Comparison of ENCODE assay signal across 20 mouse cellular contexts in the genomic region with DNA sequence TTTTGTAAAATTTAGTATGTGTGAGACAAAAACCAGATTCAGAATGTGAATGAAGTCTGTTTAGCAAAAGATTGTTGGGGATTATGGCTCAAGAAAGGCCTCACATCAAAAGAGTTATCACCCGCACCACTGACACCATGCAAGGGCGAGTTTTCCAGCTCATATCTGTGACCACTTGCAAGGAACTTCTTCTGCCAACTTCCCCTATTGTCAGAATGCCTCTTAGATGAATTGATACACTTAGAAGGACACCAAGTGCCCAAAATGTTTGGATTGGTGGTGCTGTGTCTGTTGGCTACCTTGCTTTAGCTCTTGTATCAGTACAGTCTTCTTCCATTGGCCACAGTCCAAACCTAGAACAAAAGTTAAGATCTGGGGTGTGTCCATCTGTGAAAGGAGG.
"Had no signal": no experiment of that assay in that cellular context is flagged by ENCODE, and none has a peak within 500 bp of the region (broad histone marks: within the 10 kb centered on the region; RNA-seq: fewer than 3 reads in every experiment).

No protein-coding gene starts in this region.

- H3K9ac ChIP-seq: liver, postnatal 0 days; lung, embryonic 15.5 days; midbrain, embryonic 12.5 days; neural tube, embryonic 13.5 days; neural tube, embryonic 15.5 days; stomach, embryonic 15.5 days had no signal

- H3K9me3 ChIP-seq: lung, embryonic 15.5 days; midbrain, embryonic 10.5 days; midbrain, embryonic 12.5 days; neural tube, embryonic 13.5 days; neural tube, embryonic 15.5 days; stomach, embryonic 15.5 days had no signal

- H3K27ac ChIP-seq: lung, embryonic 15.5 days; midbrain, embryonic 10.5 days; midbrain, embryonic 12.5 days; neural tube, embryonic 13.5 days; neural tube, embryonic 15.5 days; stomach, embryonic 15.5 days; stomach, postnatal 0 days had no signal

- H3K27me3 ChIP-seq: lung, embryonic 15.5 days; midbrain, embryonic 12.5 days; neural tube, embryonic 13.5 days; stomach, embryonic 15.5 days had no signal

- DNase-seq: liver, postnatal 0 days; lung, adult 2 months; lung, postnatal 4 days; midbrain, embryonic 14.5 days; retina, postnatal 1 day; right cerebral cortex, adult 18-20 months; right cerebral cortex, postnatal 25 days; thymus, adult 2 months; thymus, postnatal 25 days; thymus, postnatal 4 days had no signal

- ATAC-seq: liver, postnatal 0 days; lung, postnatal 0 days; midbrain, embryonic 16.5 days had no signal

- H3K4me2 ChIP-seq: lung, embryonic 15.5 days; midbrain, embryonic 12.5 days; neural tube, embryonic 13.5 days; neural tube, embryonic 15.5 days; stomach, embryonic 15.5 days had no signal

- H3K36me3 ChIP-seq: lung, embryonic 15.5 days; midbrain, embryonic 10.5 days; midbrain, embryonic 12.5 days; neural tube, embryonic 13.5 days; neural tube, embryonic 15.5 days; stomach, embryonic 15.5 days had no signal

- H3K4me3 ChIP-seq: lung, embryonic 15.5 days; midbrain, embryonic 10.5 days; midbrain, embryonic 12.5 days; myocyte; neural tube, embryonic 13.5 days; neural tube, embryonic 15.5 days; stomach, embryonic 15.5 days had no signal
